Mouse (Mus musculus) C2C12 (cell line): Measurements from ENCODE around the gene Plcd4.

ENCODE experiments used
- CEBPB ChIP-seq: IDR thresholded peaks from one replicate; pipeline ENCODE4 v1.6.1; 2011; ENCODE audit warnings: low read depth, mild to moderate bottlenecking, control low read depth, moderate library complexity
- CTCF ChIP-seq: IDR thresholded peaks from one replicate; pipeline ENCODE4 v1.5.1; 2011; ENCODE audit not compliant: control insufficient read depth, insufficient read depth, insufficient read length
- FOSL1 ChIP-seq: IDR thresholded peaks from one replicate; pipeline ENCODE4 v1.8.0; 2011; ENCODE audit warnings: mild to moderate bottlenecking, low read length; ENCODE audit not compliant: poor library complexity, insufficient read depth, severe bottlenecking
- MYOD1 ChIP-seq: IDR thresholded peaks from one replicate; pipeline ENCODE4 v1.6.1; 2011; ENCODE audit warnings: low read depth; ENCODE audit not compliant: control insufficient read depth, insufficient read length
- MYOG ChIP-seq: IDR thresholded peaks from one replicate; pipeline ENCODE4 v1.6.1; 2011; ENCODE audit not compliant: control insufficient read depth, insufficient read length; ENCODE audit errors: extremely low read depth

DNA sequence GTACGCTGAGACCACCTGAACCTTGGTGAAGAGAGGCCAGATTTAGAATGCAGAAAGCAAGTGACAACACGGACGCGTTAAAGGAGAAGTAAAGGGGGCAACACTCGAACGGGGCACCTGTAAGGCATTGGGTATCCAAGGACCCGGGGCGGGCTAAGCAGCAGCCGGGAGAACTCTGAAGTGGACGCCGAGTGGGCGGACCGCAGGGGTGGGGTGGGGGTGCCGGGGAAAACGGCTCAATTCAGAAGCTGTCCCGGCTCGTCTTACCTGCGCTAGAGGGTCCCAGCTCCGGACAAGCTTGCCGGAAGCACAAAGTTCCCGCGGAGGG lies 37.3 kb upstream of the Plcd4 start:
- TF ChIP-seq CTCF = no peak
- TF ChIP-seq CEBPB = no peak
- no peak for TF ChIP-seq FOSL1
- TF ChIP-seq MYOG = no peak
- TF ChIP-seq MYOD1 = no peak
